Mouse (Mus musculus) bone marrow macrophage, adult 2 months (primary cell): ENCODE data around the gene Zfp568.

Source experiments
- CTCF ChIP-seq: IDR thresholded peaks from 2 replicates; pipeline ENCODE4 v1.5.1; 2012; ENCODE audit warnings: low read depth, mild to moderate bottlenecking, low read length, moderate library complexity
- POLR2A ChIP-seq: IDR thresholded peaks from 2 replicates; pipeline ENCODE4 v1.6.1; 2012; ENCODE audit warnings: mild to moderate bottlenecking, low read depth, low read length, borderline replicate concordance

- TF ChIP-seq CTCF (no peak), POLR2A (no peak)
These were observed 1.4 kb upstream of the Zfp568 start for GRCm38 (mm10) chr7:29982341-29982740.
